Mouse (Mus musculus): ENCODE measurements at regions not wholly inside any gene's neighbourhood (a gene's known extent, or its start where the extent isn't known, plus 50 kb on each side); places are given as distances from the start of the nearest gene placed in this dataset.

- TF ChIP-seq POLR2A (IDR thresholded peaks at IDR 0.05; ENCODE audit: insufficient read depth, low read depth, low read length): no peak
- TF ChIP-seq CTCF (IDR thresholded peaks at IDR 0.05): no peak
- TF ChIP-seq EP300 (IDR thresholded peaks at IDR 0.05; ENCODE audit: insufficient read depth, low read depth, low read length): no peak
These were observed 142.9 kb upstream of the Pfn2 start for GRCm38 (mm10) chr3:57990738-57991137.
